Mouse (Mus musculus): ENCODE data around the gene Apbb1ip. TPM values are rescaled to one million over a fixed set of nuclear protein-coding genes. Genes with fewer than 3 reads are reported as not detected.

Apbb1ip gene
- 0.33 and 0.39 TPM in 2 replicates for polyA plus RNA-seq (2016; fragmentation: Nextera tagmentation; extraction: Ambion mirVana)

DNA sequence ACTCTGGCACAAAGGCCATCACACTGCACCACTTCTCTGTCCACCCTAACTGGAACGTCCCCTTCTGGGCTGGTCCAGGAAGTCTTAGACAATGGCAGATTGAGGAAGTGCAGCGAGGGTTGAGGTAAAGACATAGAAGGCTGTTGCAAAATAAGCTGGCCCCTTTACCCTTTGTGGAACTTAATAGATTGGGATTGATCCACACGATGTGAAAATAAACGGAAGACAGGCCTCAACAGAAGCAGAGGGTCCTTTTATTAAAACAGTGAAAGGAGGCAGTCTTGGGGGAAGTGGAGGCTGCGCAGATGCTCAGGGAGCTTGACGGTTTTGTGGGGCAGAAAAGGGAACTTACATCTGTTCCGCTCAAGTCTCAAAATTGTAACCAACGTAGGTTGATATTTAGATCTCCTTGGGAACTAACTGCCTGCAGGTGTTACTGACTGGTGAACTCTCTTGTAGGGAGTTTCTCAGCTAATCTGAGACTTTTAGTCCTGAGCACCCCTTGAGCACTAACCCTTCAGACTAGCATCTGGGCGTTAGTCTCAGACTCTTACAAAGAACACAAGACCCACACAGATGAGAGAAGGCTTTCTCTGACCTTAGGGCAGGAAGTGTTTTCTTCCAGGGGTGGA, at the start of gene Apbb1ip:
Gene Apbb1ip, plus strand, starts transcription at position 546 of the 632 bp plus-strand sequence.
- Histone ChIP-seq H3K27me3 (ENCODE audit: low read depth, poor library complexity, severe bottlenecking) (peaks cover 24% of the 10 kb centered on the region), H3K4me1 (peaks cover 7% of the 10 kb centered on the region), H3K27ac (peak within 1 kb of the TSS; percentile 22; the same call in 1 of the 2 replicates), H3K9me3 (replicated peaks) (no peaks in the 10 kb centered on the region), H3K4me3 (peak within 1 kb of the TSS; percentile 52), H3K36me3 (no peaks in the 10 kb centered on the region)
- no peak for DNase-seq (ENCODE audit: low spot score)
- WGBS, result 30% methylated on average over 9 of the region's 9 CpGs

DNA sequence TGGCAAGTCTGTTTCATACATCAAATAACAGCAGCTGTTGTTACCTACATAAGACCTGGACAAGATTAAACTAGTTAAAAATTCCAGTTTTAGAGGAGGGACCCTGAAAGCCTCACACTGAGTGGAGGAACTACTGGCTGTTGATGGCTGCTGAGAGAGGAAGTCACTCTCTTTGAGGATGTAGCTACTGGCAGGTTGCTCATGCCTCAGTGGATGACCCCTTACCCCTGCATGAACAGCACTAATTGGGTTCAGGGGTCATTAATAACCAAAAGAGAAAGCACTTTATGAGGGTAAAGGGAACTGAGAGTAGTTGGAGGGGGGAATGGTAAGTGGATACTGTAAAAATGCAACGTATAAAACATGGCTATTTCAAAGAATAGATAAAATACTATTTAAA, 46.8 kb upstream of the Apbb1ip start:
- no peak overlapping the region for H3K27ac ChIP-seq
- DNase-seq (ENCODE audit: low spot score), result no peak
- no peaks in the 10 kb centered on the region for H3K9me3 ChIP-seq (replicated peaks)
- no peaks in the 10 kb centered on the region for H3K27me3 ChIP-seq (ENCODE audit: low read depth, poor library complexity, severe bottlenecking)
- WGBS, result 81% methylated on average over 1 of the region's 1 CpGs
- H3K4me3 ChIP-seq, result no peak overlapping the region
- no peaks in the 10 kb centered on the region for H3K4me1 ChIP-seq
- H3K36me3 ChIP-seq, result no peaks in the 10 kb centered on the region

DNA sequence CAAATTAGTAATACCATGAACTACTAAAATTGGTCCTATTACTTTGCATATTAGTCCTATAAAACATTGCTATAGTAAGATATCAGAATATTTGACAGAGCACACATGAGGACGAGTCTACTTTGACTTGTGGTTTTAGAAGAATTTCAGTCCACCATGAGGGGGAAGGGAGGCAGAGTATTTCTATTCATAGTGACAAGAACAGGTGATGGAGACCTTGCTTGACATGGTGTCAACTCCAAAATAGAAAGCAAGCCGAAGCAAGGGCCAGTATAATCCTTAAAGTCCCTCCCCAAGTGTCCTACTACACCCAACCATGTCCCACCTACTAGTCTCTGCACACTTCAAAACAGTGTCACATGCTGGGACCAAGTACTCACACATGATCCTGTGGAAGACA, 37.8 kb upstream of the Apbb1ip start:
- Histone ChIP-seq H3K9me3 (replicated peaks) (no peaks in the 10 kb centered on the region), H3K4me1 (no peaks in the 10 kb centered on the region), H3K27me3 (ENCODE audit: low read depth, poor library complexity, severe bottlenecking) (no peaks in the 10 kb centered on the region), H3K36me3 (no peaks in the 10 kb centered on the region), H3K4me3 (no peak overlapping the region), H3K27ac (no peak overlapping the region)
- DNase-seq (ENCODE audit: low spot score), result no peak
- WGBS, result 81% methylated on average over 2 of the region's 2 CpGs

GRCm38 (mm10) chr2:22739369-22739768, 34.5 kb upstream of the Apbb1ip start:
- DNase-seq (ENCODE audit: low spot score), result no peak
- no peak overlapping the region for H3K27ac ChIP-seq
- H3K9me3 ChIP-seq (replicated peaks), result no peaks in the 10 kb centered on the region
- no peaks in the 10 kb centered on the region for H3K27me3 ChIP-seq (ENCODE audit: low read depth, poor library complexity, severe bottlenecking)
- no peaks in the 10 kb centered on the region for H3K36me3 ChIP-seq
- no peak overlapping the region for H3K4me3 ChIP-seq
- WGBS, result 44% methylated on average over 1 of the region's 1 CpGs
- 0 out of 2 replicates have a peak, but pooled peaks cover 3% of the 10 kb centered on the region for H3K4me1 ChIP-seq

- H3K27ac ChIP-seq, result no peak overlapping the region
- no peak overlapping the region for H3K4me3 ChIP-seq
- 0 out of 2 replicates have a peak, but pooled peaks cover 3% of the 10 kb centered on the region for H3K4me1 ChIP-seq
- WGBS, result 80% methylated on average over 1 of the region's 1 CpGs
- H3K27me3 ChIP-seq (ENCODE audit: low read depth, poor library complexity, severe bottlenecking), result no peaks in the 10 kb centered on the region; the same call in 1 of the 2 replicates
- DNase-seq (ENCODE audit: low spot score), result no peak
- no peaks in the 10 kb centered on the region for H3K9me3 ChIP-seq (replicated peaks)
- H3K36me3 ChIP-seq, result no peaks in the 10 kb centered on the region
Measured at GRCm38 (mm10) chr2:22740441-22740840, 33.5 kb upstream of the Apbb1ip start.

DNA sequence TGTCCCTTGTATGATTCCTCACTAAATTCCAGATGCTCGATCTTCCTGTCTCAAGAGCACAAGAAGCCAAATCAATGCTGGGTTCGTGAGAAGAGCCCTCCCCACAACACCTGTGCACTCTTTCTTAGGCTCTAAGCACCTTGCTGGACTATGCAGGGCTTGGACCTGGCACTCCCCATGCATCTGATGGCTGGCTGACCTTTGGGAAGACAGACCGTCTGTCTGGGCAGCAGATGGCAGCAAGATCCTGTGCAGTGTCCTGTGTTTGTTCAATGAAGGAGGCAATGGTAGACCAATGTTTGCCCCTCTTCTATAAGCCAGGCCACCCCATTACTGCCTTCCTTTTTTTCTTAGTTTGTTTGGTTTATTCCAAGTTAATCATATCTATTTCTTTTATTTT, 32.7 kb upstream of the Apbb1ip start:
- DNase-seq (ENCODE audit: low spot score), result no peak
- 74% methylated on average over 3 of the region's 3 CpGs for WGBS
- Histone ChIP-seq H3K27ac (no peak overlapping the region), H3K27me3 (ENCODE audit: low read depth, poor library complexity, severe bottlenecking) (no peaks in the 10 kb centered on the region; the same call in 1 of the 2 replicates), H3K36me3 (no peaks in the 10 kb centered on the region), H3K4me1 (0 out of 2 replicates have a peak, but pooled peaks cover 3% of the 10 kb centered on the region), H3K9me3 (replicated peaks) (no peaks in the 10 kb centered on the region), H3K4me3 (no peak overlapping the region)

- 0% methylated on average over 25 of the region's 38 CpGs for WGBS
- Histone ChIP-seq H3K4me3 (no peak overlapping the region), H3K9me3 (replicated peaks) (no peaks in the 10 kb centered on the region), H3K4me1 (0 out of 2 replicates have a peak, but pooled peaks cover 3% of the 10 kb centered on the region), H3K27ac (no peak overlapping the region; the same call in 1 of the 2 replicates), H3K36me3 (no peaks in the 10 kb centered on the region), H3K27me3 (ENCODE audit: low read depth, poor library complexity, severe bottlenecking) (no peaks in the 10 kb centered on the region; the same call in 1 of the 2 replicates)
- peak; percentile 73 for DNase-seq (ENCODE audit: low spot score)
Measured at GRCm38 (mm10) chr2:22744121-22744761, 29.7 kb upstream of the Apbb1ip start.

- H3K36me3 ChIP-seq, result no peaks in the 10 kb centered on the region
- H3K9me3 ChIP-seq (replicated peaks), result no peaks in the 10 kb centered on the region
- under 1% methylated on average over 19 of the region's 19 CpGs for WGBS
- H3K4me1 ChIP-seq, result 0 out of 2 replicates have a peak, but pooled peaks cover 3% of the 10 kb centered on the region
- H3K27ac ChIP-seq, result no peak overlapping the region
- no peak overlapping the region for H3K4me3 ChIP-seq
- peak; percentile 64 for DNase-seq (ENCODE audit: low spot score)
- no peaks in the 10 kb centered on the region; the same call in 1 of the 2 replicates for H3K27me3 ChIP-seq (ENCODE audit: low read depth, poor library complexity, severe bottlenecking)
Measured at GRCm38 (mm10) chr2:22744876-22745275, 29.0 kb upstream of the Apbb1ip start.

DNA sequence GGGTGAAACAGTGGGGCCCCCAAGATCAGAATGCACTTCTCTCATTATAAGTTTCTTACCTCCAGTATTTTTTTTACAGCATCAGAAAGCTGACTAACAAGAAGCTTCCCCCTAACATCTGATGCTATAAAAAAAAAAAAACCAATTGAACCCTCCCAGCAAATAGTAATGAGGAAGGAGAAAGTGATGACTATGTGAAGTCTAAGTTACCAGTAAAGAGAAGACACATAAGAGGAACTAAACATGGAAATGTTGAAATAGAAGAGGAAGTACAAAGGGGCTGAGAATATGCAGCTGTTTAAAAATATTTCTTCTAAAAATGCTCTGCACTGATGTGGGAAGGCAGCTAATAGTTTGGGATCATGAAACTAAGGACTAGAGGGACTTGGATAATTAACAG, 27.1 kb upstream of the Apbb1ip start:
- Histone ChIP-seq H3K4me1 (0 out of 2 replicates have a peak, but pooled peaks cover 3% of the 10 kb centered on the region), H3K27me3 (ENCODE audit: low read depth, poor library complexity, severe bottlenecking) (no peaks in the 10 kb centered on the region; the same call in 1 of the 2 replicates), H3K36me3 (no peaks in the 10 kb centered on the region), H3K27ac (no peak overlapping the region), H3K9me3 (replicated peaks) (no peaks in the 10 kb centered on the region), H3K4me3 (no peak overlapping the region)
- no peak for DNase-seq (ENCODE audit: low spot score)

- Histone ChIP-seq H3K4me1 (0 out of 2 replicates have a peak, but pooled peaks cover 3% of the 10 kb centered on the region), H3K4me3 (no peak overlapping the region), H3K9me3 (replicated peaks) (no peaks in the 10 kb centered on the region), H3K27me3 (ENCODE audit: low read depth, poor library complexity, severe bottlenecking) (no peaks in the 10 kb centered on the region; the same call in 1 of the 2 replicates), H3K27ac (no peak overlapping the region), H3K36me3 (no peaks in the 10 kb centered on the region)
- no peak for DNase-seq (ENCODE audit: low spot score)
Measured at GRCm38 (mm10) chr2:22747941-22748340, 26.0 kb upstream of the Apbb1ip start.

DNA sequence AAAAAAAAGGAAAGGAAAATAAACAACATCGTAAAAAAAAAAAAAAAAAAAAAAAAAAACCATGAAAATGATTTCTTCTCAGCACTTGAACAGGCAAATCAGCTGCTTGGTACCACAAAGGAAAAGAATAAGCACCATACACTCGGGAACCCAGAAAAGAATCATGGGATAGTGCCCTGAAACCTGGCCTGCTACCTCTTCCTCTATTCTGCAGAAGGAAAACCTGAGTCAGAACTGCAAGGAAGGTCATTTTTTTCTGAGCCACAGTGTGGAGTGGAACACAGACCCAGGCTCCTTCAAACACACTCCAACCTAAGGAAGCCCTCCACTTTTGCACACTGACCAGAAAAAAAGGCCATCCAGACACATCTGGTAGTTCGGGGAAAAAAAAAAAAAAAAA, 24.1 kb upstream of the Apbb1ip start:
- 82% methylated on average over 3 of the region's 3 CpGs for WGBS
- no peaks in the 10 kb centered on the region for H3K4me1 ChIP-seq
- no peak for DNase-seq (ENCODE audit: low spot score)

GRCm38 (mm10) chr2:22752492-22752891, 21.4 kb upstream of the Apbb1ip start:
- Histone ChIP-seq H3K27ac (no peak overlapping the region), H3K4me1 (no peaks in the 10 kb centered on the region), H3K4me3 (no peak overlapping the region), H3K27me3 (ENCODE audit: low read depth, poor library complexity, severe bottlenecking) (no peaks in the 10 kb centered on the region), H3K36me3 (no peaks in the 10 kb centered on the region), H3K9me3 (replicated peaks) (no peaks in the 10 kb centered on the region)
- WGBS, result 85% methylated on average over 4 of the region's 4 CpGs
- DNase-seq (ENCODE audit: low spot score), result no peak

More for the DNA sequence above, 24.1 kb upstream of the Apbb1ip start:
- H3K36me3 ChIP-seq, result no peaks in the 10 kb centered on the region
- no peak overlapping the region for H3K27ac ChIP-seq
- no peaks in the 10 kb centered on the region; the same call in 1 of the 2 replicates for H3K27me3 ChIP-seq (ENCODE audit: low read depth, poor library complexity, severe bottlenecking)
- H3K4me3 ChIP-seq, result no peak overlapping the region
- H3K9me3 ChIP-seq (replicated peaks), result no peaks in the 10 kb centered on the region

- H3K27me3 ChIP-seq (ENCODE audit: low read depth, poor library complexity, severe bottlenecking), result no peaks in the 10 kb centered on the region
- 75% methylated on average over 2 of the region's 2 CpGs for WGBS
- no peak overlapping the region for H3K4me3 ChIP-seq
- H3K9me3 ChIP-seq (replicated peaks), result no peaks in the 10 kb centered on the region
- no peaks in the 10 kb centered on the region for H3K36me3 ChIP-seq
- no peaks in the 10 kb centered on the region for H3K4me1 ChIP-seq
- DNase-seq (ENCODE audit: low spot score), result no peak
- H3K27ac ChIP-seq, result no peak overlapping the region
Measured at GRCm38 (mm10) chr2:22753461-22754075, 20.3 kb upstream of the Apbb1ip start.
